Mouse (Mus musculus) MEL (cell line): ENCODE results near the gene Fam189b.

Experiments
- CHD1 ChIP-seq: IDR thresholded peaks from 2 replicates; pipeline ENCODE4 v1.6.1; 2012; ENCODE audit warnings: low read depth, mild to moderate bottlenecking, inconsistent platforms, low read length, improper control_type of control experiment
- CHD2 ChIP-seq: IDR thresholded peaks from 2 replicates; pipeline ENCODE4 v1.6.1; 2011; ENCODE audit warnings: low read length, improper control_type of control experiment
- CTCF ChIP-seq, 3 experiments: IDR thresholded peaks in 2 of 3; conservative IDR thresholded peaks in 1 of 3; 2 replicates each; pipeline ENCODE4 v1.5.1; 2011 to 2012; ENCODE audit warnings: low read length in 3 of 3, low read depth in 2 of 3, mild to moderate bottlenecking in 2 of 3, improper control_type of control experiment in 1 of 3, inconsistent platforms in 1 of 3, mixed read lengths in 1 of 3, moderate library complexity in 1 of 3; ENCODE audit not compliant: control insufficient read depth in 1 of 3, insufficient read depth in 1 of 3, poor library complexity in 1 of 3, severe bottlenecking in 1 of 3
- E2F4 ChIP-seq: IDR thresholded peaks from 2 replicates; pipeline ENCODE4 v1.6.1; 2011; ENCODE audit warnings: low read depth, low read length, improper control_type of control experiment, borderline replicate concordance
- ELF1 ChIP-seq: IDR thresholded peaks from 2 replicates; pipeline ENCODE4 v1.6.1; 2014; ENCODE audit warnings: low read depth, mild to moderate bottlenecking, inconsistent platforms, low read length, improper control_type of control experiment, moderate library complexity
- MEF2A ChIP-seq: IDR thresholded peaks from 2 replicates; pipeline ENCODE4 v1.6.1; 2014; ENCODE audit warnings: low read depth, mild to moderate bottlenecking, inconsistent platforms, low read length, improper control_type of control experiment; ENCODE audit not compliant: poor library complexity, insufficient replicate concordance, severe bottlenecking; ENCODE audit errors: extremely low read depth
- NELFE ChIP-seq: IDR thresholded peaks from 2 replicates; pipeline ENCODE4 v1.6.1; 2011; ENCODE audit warnings: low read depth, low read length, improper control_type of control experiment
- POLR2A ChIP-seq, 2 experiments: IDR thresholded peaks; 2 replicates each; pipeline ENCODE4 v1.6.1; 2011 to 2012; ENCODE audit warnings: low read length in 2 of 2, mild to moderate bottlenecking in 2 of 2, control low read depth in 1 of 2, improper control_type of control experiment in 1 of 2, low read depth in 1 of 2, moderate library complexity in 1 of 2; ENCODE audit not compliant: control insufficient read depth in 1 of 2, insufficient read depth in 1 of 2, poor library complexity in 1 of 2
- RAD21 ChIP-seq: IDR thresholded peaks from 2 replicates; pipeline ENCODE4 v1.6.1; 2011; ENCODE audit warnings: mild to moderate bottlenecking, low read depth, low read length, improper control_type of control experiment
- ZKSCAN1 ChIP-seq: IDR thresholded peaks from 2 replicates; pipeline ENCODE4 v1.6.1; 2012; ENCODE audit warnings: low read depth, mild to moderate bottlenecking, inconsistent platforms, low read length, improper control_type of control experiment, moderate library complexity

DNA sequence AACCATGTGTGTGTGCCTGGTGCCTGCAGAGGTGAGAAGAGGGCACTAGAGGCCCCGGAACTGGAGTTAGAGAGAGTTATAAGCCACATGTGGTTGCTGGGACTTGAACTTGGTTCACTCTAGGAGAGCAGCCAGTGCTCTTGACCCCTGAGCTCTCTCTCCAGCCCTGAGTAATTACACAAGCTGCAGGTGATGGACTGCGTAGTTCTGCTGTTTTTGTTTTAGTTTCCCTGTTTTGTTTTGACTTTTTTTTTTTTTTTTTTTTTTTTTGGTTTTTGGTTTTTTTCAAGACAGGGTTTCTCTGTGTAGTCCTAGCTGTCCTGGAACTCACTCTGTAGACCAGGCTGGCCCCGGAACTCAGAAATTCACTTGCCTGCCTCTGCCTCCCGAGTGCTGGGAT is 21.2 kb upstream of the Fam189b start:
- TF ChIP-seq CHD2, result no peak
- TF ChIP-seq CTCF (IDR thresholded peaks at IDR 0.05 in 2 of 3, conservative IDR thresholded peaks at IDR 0.05 in 1 of 3; ENCODE audit: control insufficient read depth in 1 of 3, insufficient read depth in 1 of 3, low read depth in 2 of 3, low read length in 3 of 3, poor library complexity in 1 of 3, severe bottlenecking in 1 of 3), result no peak
- TF ChIP-seq POLR2A (IDR thresholded peaks at IDR 0.05; ENCODE audit: control insufficient read depth in 1 of 2, insufficient read depth in 1 of 2, low read depth in 1 of 2, low read length in 2 of 2, poor library complexity in 1 of 2), result no peak
- TF ChIP-seq MEF2A, result no peak
- TF ChIP-seq E2F4, result no peak
- no peak for TF ChIP-seq RAD21
- no peak for TF ChIP-seq ZKSCAN1
- no peak for TF ChIP-seq ELF1
- TF ChIP-seq NELFE, result no peak
- TF ChIP-seq CHD1, result no peak
